Mouse (Mus musculus) heart, embryonic 11.5 days (tissue): ENCODE results near the gene Retreg1. TPM values are rescaled to one million over a fixed set of nuclear protein-coding genes. Genes with fewer than 3 reads are reported as not detected.

ENCODE experiments used
- ATAC-seq: fragments of 200-750 bp; cut with Nextera tagmentation; replicated peaks from 2 replicates; pipeline ENCODE4 v1.8.0; 2017; ENCODE audit warnings: moderate library complexity; ENCODE audit not compliant: insufficient number of reproducible peaks, low FRiP score, low TSS enrichment
- H3K27ac ChIP-seq: fragments of 300-500 bp; sonication (generic); 2 replicates; pipeline ENCODE4 v1.5.1; 2014; ENCODE audit warnings: mild to moderate bottlenecking, low read depth, low read length
- H3K27me3 ChIP-seq: fragments of 300-500 bp; sonication (generic); 2 replicates; pipeline ENCODE4 v1.6.1; 2014; ENCODE audit warnings: mild to moderate bottlenecking, low read length, mixed read lengths; ENCODE audit not compliant: control insufficient read depth, insufficient read depth
- H3K36me3 ChIP-seq: fragments of 300-500 bp; sonication (generic); 2 replicates; pipeline ENCODE4 v1.6.1; 2014; ENCODE audit warnings: mild to moderate bottlenecking, low read length, moderate library complexity, mixed read lengths; ENCODE audit not compliant: control insufficient read depth, insufficient read depth
- H3K4me1 ChIP-seq: fragments of 300-500 bp; sonication (generic); 2 replicates; pipeline ENCODE4 v1.6.1; 2014; ENCODE audit warnings: low read length; ENCODE audit not compliant: control insufficient read depth, insufficient read depth
- H3K4me2 ChIP-seq: fragments of 300-500 bp; sonication (generic); 2 replicates; pipeline ENCODE4 v1.6.1; 2014; ENCODE audit warnings: mild to moderate bottlenecking, moderate library complexity
- H3K4me3 ChIP-seq: fragments of 300-500 bp; sonication (generic); 2 replicates; pipeline ENCODE4 v1.5.1; 2014; ENCODE audit warnings: low read depth, low read length
- H3K9ac ChIP-seq: fragments of 300-500 bp; sonication (generic); 2 replicates; pipeline ENCODE4 v1.6.1; 2014; ENCODE audit warnings: mild to moderate bottlenecking, low read depth, low read length, moderate library complexity
- H3K9me3 ChIP-seq: fragments of 300-500 bp; sonication (generic); replicated peaks from 2 replicates; pipeline ENCODE4 v1.6.1; 2016; ENCODE audit warnings: low read length; ENCODE audit not compliant: control insufficient read depth
- WGBS: fragments of 180-500 bp; shearing (Covaris S2); extraction: QIAGEN DNeasy Blood & Tissue Kit; methylation state at CpG from one replicate; pipeline ENCODE4 v1.1.7; 2014; ENCODE audit not compliant: insufficient replicate concordance; 5-methylcytosine and 5-hydroxymethylcytosine counted together
- polyA plus RNA-seq: library from polyadenylated mRNA; unstranded; fragments of >200 nt; fragmentation: Nextera tagmentation; extraction: Ambion mirVana; gene quantifications from 2 replicates; pipeline ENCODE4 v1.2.1, GENCODE M21; 2014

Gene Retreg1
- polyA plus RNA-seq, 1 experiment from 2014 or later = 47.2 TPM

DNA sequence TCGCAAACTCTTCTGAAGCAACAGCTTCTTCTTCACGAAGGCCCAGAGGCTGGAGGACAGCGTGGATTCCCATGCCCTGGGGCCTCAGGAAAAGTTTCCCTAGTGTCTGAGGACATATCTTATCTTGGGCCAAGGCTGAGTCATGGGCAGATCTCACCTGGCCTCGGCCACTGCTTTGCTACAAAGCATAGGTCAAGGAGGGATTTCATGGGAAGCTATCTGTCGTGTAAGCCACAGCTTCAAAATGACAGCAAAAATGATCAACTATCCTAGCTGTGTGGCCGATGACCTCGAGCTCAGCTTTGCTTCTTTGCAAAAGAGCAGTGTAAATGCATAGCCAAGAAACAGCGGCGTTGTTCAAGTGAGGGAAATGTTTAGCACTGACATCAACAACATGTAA is 89.5 kb downstream of the Retreg1 start:
- Histone ChIP-seq H3K9me3 (no peaks in the 10 kb centered on the region), H3K36me3 (no peaks in the 10 kb centered on the region), H3K27ac (no peak overlapping the region; the same call in 1 of the 2 replicates), H3K4me2 (no peak overlapping the region), H3K27me3 (no peaks in the 10 kb centered on the region), H3K4me1 (peaks cover 22% of the 10 kb centered on the region), H3K9ac (no peak overlapping the region), H3K4me3 (no peak overlapping the region)
- no peak for ATAC-seq
- 68% methylated on average over 9 of the region's 9 CpGs for WGBS

DNA sequence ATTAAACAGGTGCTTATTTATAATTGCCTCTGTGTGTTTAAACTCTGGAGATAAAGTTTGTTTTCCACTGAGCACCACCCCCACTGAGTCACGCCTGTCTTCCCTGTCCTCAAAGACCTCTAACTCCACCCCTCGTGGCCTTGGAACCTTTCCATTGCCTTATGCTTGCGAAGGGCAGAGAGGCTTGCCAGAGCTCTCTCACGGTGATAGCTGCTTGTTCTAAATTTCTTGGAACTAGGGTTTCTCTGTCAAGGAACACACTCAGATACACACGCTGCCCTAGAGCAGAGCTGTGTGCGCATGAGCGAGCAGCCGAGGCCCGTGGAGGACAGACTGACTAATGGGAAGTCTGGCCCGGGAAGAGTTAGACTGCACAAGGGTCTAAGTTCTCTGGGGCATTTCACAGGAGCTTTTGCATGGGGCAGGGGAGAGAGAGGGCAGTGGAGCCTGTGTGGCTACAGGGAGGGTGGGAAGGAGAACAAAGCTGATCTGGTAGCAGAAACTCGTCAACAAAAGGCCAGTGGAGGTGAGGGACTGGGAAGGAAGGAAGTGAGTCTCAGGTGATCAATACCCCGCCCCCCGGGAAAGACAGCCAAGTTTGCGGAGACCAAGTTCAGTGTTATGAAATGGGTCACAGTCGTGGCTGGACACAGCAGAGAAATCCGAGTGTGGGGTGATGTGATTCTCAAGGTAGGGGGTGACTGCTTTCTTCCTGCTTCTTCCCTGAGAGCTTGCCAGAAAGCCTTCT is 90.1 kb downstream of the Retreg1 start:
- Histone ChIP-seq H3K9me3 (no peaks in the 10 kb centered on the region), H3K27me3 (no peaks in the 10 kb centered on the region), H3K9ac (0 out of 2 replicates have a peak overlapping the region, but pooled peaks have one; percentile 16), H3K4me1 (peaks cover 22% of the 10 kb centered on the region), H3K4me3 (no peak overlapping the region), H3K36me3 (no peaks in the 10 kb centered on the region), H3K4me2 (peak overlapping the region; percentile 29), H3K27ac (peak overlapping the region; percentile 62)
- no peak for ATAC-seq
- WGBS = 52% methylated on average over 16 of the region's 16 CpGs

DNA sequence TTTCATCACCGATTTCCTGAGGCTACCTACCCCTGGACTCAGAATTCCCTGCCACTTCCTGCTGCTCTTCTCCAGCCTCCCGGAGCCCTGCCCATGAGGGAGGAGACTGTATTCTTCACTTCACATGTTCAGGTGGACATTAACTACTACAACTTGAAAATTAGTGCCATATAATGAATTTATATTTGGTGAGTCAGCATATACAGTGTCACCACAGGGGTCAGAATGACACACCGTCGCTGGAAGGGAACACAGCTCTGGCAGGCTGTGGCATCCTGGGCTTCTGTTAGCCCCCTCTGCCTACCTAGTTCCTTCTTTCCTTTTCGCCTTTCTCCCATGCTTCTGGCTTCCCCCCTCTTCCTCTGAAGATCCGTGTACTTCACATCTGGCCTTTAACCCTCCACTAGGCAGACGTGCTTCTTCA is 90.7 kb downstream of the Retreg1 start:
- Histone ChIP-seq H3K36me3 (no peaks in the 10 kb centered on the region), H3K9me3 (no peaks in the 10 kb centered on the region), H3K27ac (no peak overlapping the region), H3K4me1 (peaks cover 22% of the 10 kb centered on the region), H3K9ac (no peak overlapping the region), H3K4me3 (no peak overlapping the region), H3K4me2 (no peak overlapping the region), H3K27me3 (no peaks in the 10 kb centered on the region)
- ATAC-seq = no peak
- 72% methylated on average over 7 of the region's 7 CpGs for WGBS

DNA sequence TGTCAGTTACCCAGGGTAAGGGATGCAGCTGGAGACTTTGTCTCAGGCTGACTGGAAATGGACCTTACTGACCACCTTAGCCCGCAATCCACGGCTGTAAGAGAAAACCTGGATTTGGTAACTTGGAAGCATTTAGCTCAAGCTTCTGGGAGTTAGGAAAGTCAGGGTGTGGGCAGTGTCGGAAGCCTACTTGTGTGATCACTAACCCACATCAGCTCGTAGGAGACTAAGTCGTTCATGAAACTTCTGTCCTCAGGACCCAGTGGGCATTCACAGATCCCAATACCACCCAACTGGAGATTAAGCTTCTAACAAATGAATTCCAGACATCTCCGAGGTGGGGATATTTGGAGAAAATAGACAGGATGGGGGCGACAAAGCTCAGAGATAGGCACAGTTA is 91.4 kb downstream of the Retreg1 start:
- ATAC-seq = no peak
- Histone ChIP-seq H3K4me1 (peaks cover 20% of the 10 kb centered on the region), H3K9ac (no peak overlapping the region), H3K4me3 (no peak overlapping the region), H3K27me3 (no peaks in the 10 kb centered on the region), H3K27ac (no peak overlapping the region), H3K4me2 (no peak overlapping the region), H3K36me3 (no peaks in the 10 kb centered on the region), H3K9me3 (no peaks in the 10 kb centered on the region)
- WGBS = 77% methylated on average over 7 of the region's 7 CpGs

DNA sequence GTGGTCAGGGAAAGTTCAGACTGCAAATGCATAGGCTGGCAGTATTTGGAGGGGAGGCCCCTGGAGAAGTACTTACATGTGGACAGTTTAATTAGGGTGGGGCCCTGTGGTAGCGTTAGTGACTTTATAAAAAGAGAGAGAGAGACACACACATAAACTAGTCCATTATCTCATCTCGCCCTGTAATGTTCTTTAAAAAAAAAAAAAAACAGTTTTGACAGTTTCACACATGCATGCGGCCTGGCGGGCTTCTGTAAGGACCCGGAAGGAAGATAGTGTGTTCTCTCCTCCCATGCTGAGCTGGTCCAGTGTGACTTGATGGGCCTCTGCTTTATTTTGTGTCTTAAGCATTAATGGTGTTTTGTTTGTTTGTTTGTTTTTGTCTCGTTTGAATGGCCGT is 95.5 kb downstream of the Retreg1 start:
- Histone ChIP-seq H3K4me1 (peaks cover 7% of the 10 kb centered on the region), H3K27ac (no peak overlapping the region), H3K36me3 (no peaks in the 10 kb centered on the region), H3K4me2 (no peak overlapping the region), H3K4me3 (no peak overlapping the region), H3K9ac (no peak overlapping the region), H3K27me3 (no peaks in the 10 kb centered on the region), H3K9me3 (no peaks in the 10 kb centered on the region)
- WGBS = 81% methylated on average over 7 of the region's 7 CpGs
- ATAC-seq = no peak

DNA sequence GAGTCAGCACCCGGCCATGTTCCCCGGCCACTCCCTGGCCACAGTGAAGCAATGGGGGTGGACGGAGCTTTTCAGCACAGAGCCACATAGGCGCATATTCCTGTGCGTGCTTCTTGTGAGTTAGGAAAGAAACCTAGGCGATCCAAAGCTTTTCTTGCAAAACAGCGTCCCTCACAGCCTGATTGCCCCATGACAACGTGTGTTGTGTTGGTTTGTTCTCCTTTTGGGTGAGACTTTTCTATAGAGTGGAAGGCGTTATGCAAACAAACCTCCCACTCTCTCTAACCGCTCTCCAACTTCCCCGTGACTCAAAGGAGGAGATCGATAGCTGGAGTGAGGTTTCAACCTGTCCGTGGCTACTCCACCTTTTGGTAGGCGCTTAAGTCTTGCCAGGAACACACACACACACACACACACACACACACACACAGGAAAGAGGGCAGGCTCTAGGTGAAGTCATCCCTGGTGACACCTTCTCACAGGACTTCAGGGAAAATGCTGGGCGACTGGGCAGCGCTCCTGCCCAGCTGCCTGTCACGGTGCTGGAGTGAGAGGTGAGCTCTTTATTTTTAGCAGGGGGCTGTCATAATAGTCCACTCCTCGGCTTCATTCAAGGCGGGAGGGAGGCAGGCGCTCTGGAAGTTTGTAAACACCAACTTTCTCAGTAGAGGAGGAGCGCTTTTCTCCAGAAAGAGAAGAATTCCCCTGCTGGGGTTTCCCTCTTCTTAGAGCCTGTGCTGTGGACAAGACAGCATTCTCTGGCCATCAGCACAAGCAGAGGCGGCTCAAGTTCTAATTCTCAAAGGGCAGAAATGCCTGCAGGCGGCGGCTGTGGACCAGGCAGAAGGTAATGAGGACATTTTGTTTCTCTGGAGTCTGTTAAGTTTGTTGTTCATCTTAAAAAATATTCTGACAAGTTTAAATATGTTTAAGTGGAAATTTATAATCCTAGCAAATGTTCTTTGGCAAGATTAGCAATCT is 97.7 kb downstream of the Retreg1 start:
- ATAC-seq = peak; percentile 63; the same call in 1 of the 2 replicates
- peak overlapping the region; percentile 59 for H3K4me2 ChIP-seq
- WGBS = 29% methylated on average over 24 of the region's 24 CpGs
- peaks cover 7% of the 10 kb centered on the region; the same call in 1 of the 2 replicates for H3K4me1 ChIP-seq
- no peaks in the 10 kb centered on the region for H3K36me3 ChIP-seq
- H3K27ac ChIP-seq = peak overlapping the region; percentile 78
- H3K9ac ChIP-seq = peak overlapping the region; percentile 13
- no peaks in the 10 kb centered on the region for H3K9me3 ChIP-seq
- H3K4me3 ChIP-seq = peak overlapping the region; percentile 41
- no peaks in the 10 kb centered on the region for H3K27me3 ChIP-seq

DNA sequence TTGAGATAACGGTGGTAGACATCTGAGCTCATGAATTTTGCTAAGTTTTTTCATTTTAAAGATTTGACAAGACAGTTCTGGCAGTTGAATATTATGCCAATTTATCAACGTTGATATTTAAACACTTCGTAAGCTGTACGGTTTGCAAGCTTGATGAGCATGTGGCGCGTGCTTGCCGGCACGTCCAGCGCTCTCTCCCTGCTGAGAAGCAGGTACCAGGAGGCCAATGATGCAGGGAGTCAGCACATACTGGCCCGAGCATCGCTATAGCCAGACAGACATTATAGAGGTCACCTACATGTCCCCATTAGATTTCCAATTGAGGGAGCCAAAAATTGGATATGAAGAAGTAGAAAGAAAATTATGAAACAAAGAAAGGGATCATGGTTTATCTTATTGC is 98.5 kb downstream of the Retreg1 start:
- Histone ChIP-seq H3K4me1 (peaks cover 7% of the 10 kb centered on the region; the same call in 1 of the 2 replicates), H3K9me3 (no peaks in the 10 kb centered on the region), H3K27me3 (no peaks in the 10 kb centered on the region), H3K36me3 (no peaks in the 10 kb centered on the region), H3K9ac (peak overlapping the region; percentile 68; the same call in 1 of the 2 replicates), H3K4me3 (peak overlapping the region; percentile 41), H3K27ac (peak overlapping the region; percentile 78), H3K4me2 (peak overlapping the region; percentile 58)
- 70% methylated on average over 11 of the region's 11 CpGs for WGBS
- no peak for ATAC-seq

DNA sequence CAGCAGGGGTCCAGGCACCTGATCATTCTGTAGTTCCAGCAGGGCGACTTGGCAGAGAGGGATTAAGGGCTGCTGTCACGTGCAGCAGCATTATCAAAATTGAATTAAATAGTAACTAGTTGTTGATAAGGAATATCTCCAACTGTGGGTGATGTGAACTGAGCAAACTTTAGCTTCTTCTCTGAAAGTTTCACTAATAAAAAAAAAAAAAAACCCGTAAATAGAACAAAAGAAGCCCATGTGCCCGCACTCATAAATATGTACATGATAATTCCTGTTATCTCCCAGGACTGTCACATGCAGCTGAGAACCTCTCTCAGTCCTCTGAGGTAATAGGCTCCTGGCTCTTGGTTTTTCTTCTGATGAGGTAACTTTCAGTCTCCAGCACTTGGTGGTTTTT is 99.4 kb downstream of the Retreg1 start:
- ATAC-seq = no peak
- no peak overlapping the region for H3K27ac ChIP-seq
- 57% methylated on average over 4 of the region's 4 CpGs for WGBS
- H3K4me2 ChIP-seq = peak overlapping the region; percentile 58
- peaks cover 7% of the 10 kb centered on the region; the same call in 1 of the 2 replicates for H3K4me1 ChIP-seq
- H3K4me3 ChIP-seq = peak overlapping the region; percentile 41
- no peaks in the 10 kb centered on the region for H3K9me3 ChIP-seq
- no peaks in the 10 kb centered on the region for H3K36me3 ChIP-seq
- peak overlapping the region; percentile 68; the same call in 1 of the 2 replicates for H3K9ac ChIP-seq
- H3K27me3 ChIP-seq = no peaks in the 10 kb centered on the region
